Mouse (Mus musculus): Measurements from ENCODE around the gene Smad1.

DNA sequence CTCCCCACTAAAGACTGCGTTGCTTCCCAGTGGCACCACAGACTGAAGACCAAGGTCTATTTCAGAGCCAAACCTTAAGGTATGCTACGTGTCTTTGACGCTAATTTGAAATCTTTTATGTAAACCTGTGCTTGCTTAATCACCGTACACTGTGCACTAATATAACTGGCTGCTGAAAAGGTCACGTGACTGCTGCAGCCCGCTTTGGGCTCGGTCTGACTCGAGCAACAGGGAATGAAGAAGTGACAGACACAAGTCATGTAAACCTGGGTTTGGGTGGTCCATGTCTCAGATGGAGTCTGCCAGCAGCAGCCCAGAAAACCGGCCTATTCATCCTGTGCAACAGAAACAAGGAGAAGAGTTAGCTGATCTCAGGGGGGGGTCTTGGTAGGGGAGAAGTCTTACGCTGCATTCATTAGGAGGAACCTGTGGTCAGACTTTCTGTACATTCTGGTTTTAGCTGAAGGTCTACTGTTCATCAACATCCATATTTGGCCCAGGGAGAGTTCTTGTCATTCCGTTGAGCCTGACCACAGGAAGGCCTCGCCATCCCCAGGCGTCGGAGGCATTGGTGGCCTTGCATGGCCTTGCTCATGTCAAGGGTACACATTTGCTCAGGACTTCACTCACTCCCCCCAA lies 44.3 kb upstream of the Smad1 start:
- TF ChIP-seq POLR2A (IDR thresholded peaks at IDR 0.05; ENCODE audit: borderline replicate concordance, extremely low read depth, insufficient read depth, insufficient read length, poor library complexity, severe bottlenecking) (no peak), CTCF (IDR thresholded peaks at IDR 0.05; ENCODE audit: borderline replicate concordance, extremely low read depth, insufficient read depth, insufficient read length) (no peak)
